Mouse (Mus musculus) neural tube, embryonic 14.5 days (tissue): ENCODE results near the gene Myd88. TPM values are rescaled to one million over a fixed set of nuclear protein-coding genes. Genes with fewer than 3 reads are reported as not detected.

Experiments
- ATAC-seq: fragments of 200-750 bp; cut with Nextera tagmentation; 2 replicates; pipeline ENCODE4 v1.8.0; 2017; ENCODE audit warnings: low read depth, mild to moderate bottlenecking, moderate TSS enrichment, moderate library complexity
- H3K27ac ChIP-seq: fragments of 300-500 bp; sonication (generic); 2 replicates; pipeline ENCODE4 v1.5.1; 2014; ENCODE audit warnings: low read depth, mild to moderate bottlenecking, control low read depth, low read length, moderate library complexity, mixed read lengths
- H3K27me3 ChIP-seq: fragments of 300-500 bp; sonication (generic); 2 replicates; pipeline ENCODE4 v1.6.1; 2014; ENCODE audit warnings: low read length; ENCODE audit not compliant: control insufficient read depth, insufficient read depth
- H3K36me3 ChIP-seq: fragments of 300-500 bp; sonication (generic); 2 replicates; pipeline ENCODE4 v1.6.1; 2014; ENCODE audit warnings: low read length, mixed read lengths; ENCODE audit not compliant: control insufficient read depth, insufficient read depth
- H3K4me1 ChIP-seq: fragments of 300-500 bp; sonication (generic); 2 replicates; pipeline ENCODE4 v1.6.1; 2014; ENCODE audit warnings: low read length; ENCODE audit not compliant: control insufficient read depth, insufficient read depth
- H3K4me2 ChIP-seq: fragments of 300-500 bp; sonication (generic); 2 replicates; pipeline ENCODE4 v1.6.1; 2014; ENCODE audit warnings: mild to moderate bottlenecking, low read depth, low read length, control low read depth
- H3K4me3 ChIP-seq: fragments of 300-500 bp; sonication (generic); 2 replicates; pipeline ENCODE4 v1.5.1; 2014; ENCODE audit warnings: low read depth, low read length, control low read depth, mixed read lengths
- H3K9ac ChIP-seq: fragments of 300-500 bp; sonication (generic); replicated peaks from 2 replicates; pipeline ENCODE4 v1.6.1; 2014; ENCODE audit warnings: low read depth, mild to moderate bottlenecking, control low read depth, low read length, mixed read lengths
- H3K9me3 ChIP-seq: fragments of 300-500 bp; sonication (generic); 2 replicates; pipeline ENCODE4 v1.6.1; 2016; ENCODE audit warnings: low read length; ENCODE audit not compliant: control insufficient read depth
- WGBS: fragments of 180-500 bp; shearing (Covaris S2); extraction: QIAGEN DNeasy Blood & Tissue Kit; methylation state at CpG from one replicate; pipeline ENCODE4 v1.1.7; 2014; 5-methylcytosine and 5-hydroxymethylcytosine counted together
- polyA plus RNA-seq: library from polyadenylated mRNA; unstranded; fragments of >200 nt; fragmentation: Nextera tagmentation; extraction: Ambion mirVana; gene quantifications from 2 replicates; pipeline ENCODE4 v1.2.1, GENCODE M21; 2014

Myd88 gene
- polyA plus RNA-seq, 1 experiment from 2014 or later = 2.8 TPM

DNA sequence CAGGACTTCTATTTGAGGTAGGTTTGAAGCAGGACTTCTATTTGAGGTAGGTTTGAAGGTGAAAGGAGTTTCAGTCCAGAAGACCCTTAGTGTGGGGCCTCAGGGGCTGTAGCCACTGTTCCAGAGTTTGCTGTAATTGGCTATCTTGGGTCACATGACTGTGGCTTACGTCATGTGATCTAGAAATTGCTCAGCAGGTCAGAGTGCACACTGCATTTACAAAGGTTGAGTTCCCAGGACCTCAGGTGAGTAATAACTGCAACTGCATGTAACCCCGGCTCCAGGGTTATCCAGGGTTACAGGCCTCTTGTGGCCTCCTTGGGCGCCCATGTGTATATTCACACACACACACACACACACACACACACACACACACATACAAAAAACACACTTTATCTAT lies 27.2 kb upstream of the Myd88 start:
- ATAC-seq = no peak
- 93% methylated on average over 3 of the region's 3 CpGs for WGBS
- no peaks in the 10 kb centered on the region for H3K36me3 ChIP-seq
- no peaks in the 10 kb centered on the region for H3K9me3 ChIP-seq
- no peak overlapping the region for H3K4me2 ChIP-seq
- no peak overlapping the region for H3K4me3 ChIP-seq
- no peak overlapping the region for H3K27ac ChIP-seq
- H3K9ac ChIP-seq = no peak overlapping the region
- no peaks in the 10 kb centered on the region for H3K4me1 ChIP-seq
- H3K27me3 ChIP-seq = no peaks in the 10 kb centered on the region

DNA sequence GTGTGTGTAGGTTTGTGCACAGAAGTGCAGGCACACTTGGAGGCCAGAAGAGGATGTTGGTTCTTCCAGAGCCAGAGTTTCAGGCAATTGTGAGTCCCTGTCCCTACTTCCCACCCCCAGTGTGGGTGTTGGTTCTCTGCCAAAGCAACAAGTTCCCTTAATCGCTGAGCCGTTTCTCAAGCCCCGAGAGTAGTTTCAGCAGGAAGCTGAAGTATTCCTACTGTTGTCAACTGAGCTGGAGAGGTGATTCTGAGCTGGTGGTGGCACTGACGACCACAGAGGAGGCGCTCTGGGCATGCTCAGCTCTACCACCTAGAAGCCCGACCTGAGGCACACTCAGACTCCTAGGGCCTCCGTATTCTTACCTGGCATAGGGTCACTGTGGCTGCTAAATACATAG lies 24.1 kb upstream of the Myd88 start, which contains the start of gene Slc22a14:
Gene Slc22a14, minus strand, starts transcription at position 270 of the 400 bp plus-strand sequence.
- ATAC-seq = no peak
- Histone ChIP-seq H3K27ac (no peak within 1 kb of the TSS), H3K36me3 (no peaks in the 10 kb centered on the region), H3K9me3 (no peaks in the 10 kb centered on the region), H3K9ac (no peak within 1 kb of the TSS), H3K27me3 (no peaks in the 10 kb centered on the region), H3K4me3 (no peak within 1 kb of the TSS), H3K4me1 (no peaks in the 10 kb centered on the region), H3K4me2 (no peak within 1 kb of the TSS)
- 70% methylated on average over 7 of the region's 7 CpGs for WGBS

DNA sequence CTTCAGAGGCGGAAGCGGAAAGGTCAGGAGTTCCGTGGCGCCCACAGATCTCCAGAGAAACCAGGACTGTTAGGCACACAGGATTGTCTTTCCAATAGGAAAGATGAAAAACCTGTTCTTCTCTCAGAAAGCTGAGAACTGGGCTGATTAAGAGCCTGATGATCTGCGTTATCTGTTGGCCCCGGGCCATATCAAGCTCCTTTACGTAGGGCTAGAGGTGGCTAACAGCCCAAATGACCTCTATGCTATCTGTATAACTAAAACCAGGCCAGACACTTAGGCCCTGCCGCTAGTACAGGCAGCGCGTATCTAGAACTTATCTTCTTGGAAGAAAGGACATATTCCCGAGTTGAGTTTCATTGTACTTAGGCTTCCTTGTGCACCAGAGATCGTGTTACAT lies 22.0 kb upstream of the Myd88 start:
- H3K4me2 ChIP-seq = no peak overlapping the region
- H3K27ac ChIP-seq = no peak overlapping the region
- no peak overlapping the region for H3K9ac ChIP-seq
- no peak overlapping the region for H3K4me3 ChIP-seq
- no peak for ATAC-seq
- no peaks in the 10 kb centered on the region for H3K9me3 ChIP-seq
- no peaks in the 10 kb centered on the region for H3K36me3 ChIP-seq
- H3K27me3 ChIP-seq = no peaks in the 10 kb centered on the region
- no peaks in the 10 kb centered on the region for H3K4me1 ChIP-seq
- WGBS = 93% methylated on average over 12 of the region's 12 CpGs

DNA sequence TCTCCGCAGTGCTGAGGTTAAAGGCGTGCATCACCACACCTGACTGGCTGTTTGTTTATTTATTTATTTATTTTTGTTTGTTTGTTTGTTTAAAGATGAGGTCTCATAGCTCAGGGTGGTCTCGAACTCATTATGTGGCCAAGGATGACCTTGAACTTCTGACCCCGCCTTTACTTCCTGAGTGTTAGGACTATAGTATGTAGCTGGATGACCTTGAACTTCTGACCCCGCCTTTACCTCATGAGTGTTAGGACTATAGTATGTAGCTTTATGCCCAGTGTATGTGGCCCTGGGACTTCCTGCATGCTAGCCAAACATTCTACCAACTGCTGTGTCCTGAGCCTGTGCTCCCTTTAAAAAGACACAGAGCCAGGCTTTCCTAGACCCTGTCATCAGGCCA lies 20.2 kb upstream of the Myd88 start:
- Histone ChIP-seq H3K9me3 (no peaks in the 10 kb centered on the region), H3K9ac (no peak overlapping the region), H3K4me3 (no peak overlapping the region), H3K27me3 (no peaks in the 10 kb centered on the region), H3K4me2 (no peak overlapping the region), H3K36me3 (no peaks in the 10 kb centered on the region), H3K4me1 (no peaks in the 10 kb centered on the region), H3K27ac (no peak overlapping the region)
- ATAC-seq = no peak
- WGBS = 94% methylated on average over 5 of the region's 5 CpGs

DNA sequence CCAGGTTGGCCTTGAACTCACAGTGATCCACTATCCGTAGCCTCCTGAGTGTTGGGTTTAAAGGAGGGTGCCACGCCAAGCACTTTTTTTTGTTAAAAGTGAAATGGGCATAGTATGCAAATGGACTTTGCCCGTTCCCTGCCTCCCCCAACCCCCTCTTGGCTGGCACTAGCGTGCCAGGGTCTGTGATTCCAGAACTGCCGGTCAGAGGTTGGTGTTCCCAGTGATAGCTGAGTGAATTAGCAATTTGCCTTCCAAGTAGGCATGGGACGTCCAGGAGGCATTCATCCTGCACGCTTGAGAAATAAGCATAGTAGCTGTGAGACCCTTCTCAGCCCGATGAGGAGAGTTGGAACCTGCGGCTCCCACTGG lies 16.8 kb upstream of the Myd88 start:
- Histone ChIP-seq H3K4me3 (peak overlapping the region; percentile 53), H3K4me1 (no peaks in the 10 kb centered on the region), H3K27ac (no peak overlapping the region), H3K4me2 (peak overlapping the region; percentile 86), H3K9ac (no peak overlapping the region), H3K27me3 (no peaks in the 10 kb centered on the region), H3K36me3 (no peaks in the 10 kb centered on the region), H3K9me3 (no peaks in the 10 kb centered on the region)
- ATAC-seq = no peak; the same call in 1 of the 2 replicates
- 39% methylated on average over 9 of the region's 9 CpGs for WGBS

DNA sequence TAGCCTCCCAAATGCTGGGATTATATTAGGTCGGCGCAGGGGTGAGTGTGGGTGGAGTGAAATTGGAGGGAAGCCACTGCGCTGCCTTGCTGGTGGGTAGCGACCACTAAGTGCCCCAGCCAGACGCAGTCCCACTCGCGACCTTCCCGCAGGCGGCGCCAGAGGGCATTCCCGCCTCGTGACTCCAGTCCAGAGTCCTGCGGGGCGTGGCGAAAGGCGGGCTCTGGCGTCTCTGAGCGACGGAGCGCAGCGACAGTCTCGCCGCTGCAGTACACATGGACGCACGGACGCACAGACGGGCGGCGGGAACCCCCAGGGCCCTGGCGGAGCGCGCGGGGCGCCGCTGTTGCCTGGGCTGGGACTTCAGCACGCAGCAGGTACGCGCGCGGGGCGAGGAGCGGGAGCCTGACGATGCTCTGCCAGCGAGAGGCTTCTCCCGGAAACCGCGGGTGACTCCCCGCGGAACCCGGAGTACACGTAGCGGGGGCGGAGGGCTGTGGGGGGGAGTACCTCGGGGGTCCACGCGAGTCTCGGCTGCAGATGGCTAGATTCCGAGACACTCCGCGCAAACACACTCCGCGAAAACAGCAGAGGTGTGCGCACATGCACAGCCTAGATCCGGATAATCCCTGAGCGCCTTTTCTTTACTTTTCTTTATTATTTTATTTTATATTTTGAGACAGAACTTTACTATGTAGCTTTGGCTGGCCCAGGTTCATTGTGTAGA lies 16.3 kb upstream of the Myd88 start, which contains the start of gene Xylb:
Gene Xylb, plus strand, starts transcription at position 51 of the 727 bp plus-strand sequence.
- peak within 1 kb of the TSS; percentile 86 for H3K4me2 ChIP-seq
- ATAC-seq = peak; percentile 91
- no peaks in the 10 kb centered on the region for H3K36me3 ChIP-seq
- peak within 1 kb of the TSS; percentile 53 for H3K4me3 ChIP-seq
- no peak within 1 kb of the TSS for H3K27ac ChIP-seq
- no peaks in the 10 kb centered on the region for H3K4me1 ChIP-seq
- 4% methylated on average over 65 of the region's 65 CpGs for WGBS
- no peaks in the 10 kb centered on the region for H3K27me3 ChIP-seq
- peak within 1 kb of the TSS; percentile 46 for H3K9ac ChIP-seq
- H3K9me3 ChIP-seq = no peaks in the 10 kb centered on the region

DNA sequence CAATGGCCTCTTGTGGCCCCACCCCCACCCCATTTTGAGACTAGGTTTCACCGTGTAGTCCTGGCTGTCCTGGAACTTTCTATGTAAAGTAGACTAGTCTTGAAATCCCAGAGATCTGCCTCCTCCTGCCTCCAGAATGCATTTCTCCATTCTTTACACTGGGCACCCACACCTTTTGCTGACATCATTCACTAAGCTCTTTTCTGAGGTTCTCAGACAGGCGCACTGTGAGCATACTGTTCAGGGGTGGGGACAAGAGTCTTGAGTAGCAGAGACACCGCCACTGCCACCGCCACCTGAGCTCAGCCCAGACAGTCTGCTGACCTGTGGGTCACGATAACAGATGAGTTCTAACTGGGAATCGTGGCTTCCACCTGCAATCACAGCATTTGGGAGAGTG lies 14.7 kb upstream of the Myd88 start:
- Histone ChIP-seq H3K36me3 (peaks cover 6% of the 10 kb centered on the region; the same call in 1 of the 2 replicates), H3K9ac (no peak overlapping the region), H3K4me2 (no peak overlapping the region), H3K4me1 (no peaks in the 10 kb centered on the region), H3K4me3 (no peak overlapping the region), H3K9me3 (no peaks in the 10 kb centered on the region), H3K27ac (no peak overlapping the region), H3K27me3 (no peaks in the 10 kb centered on the region)
- WGBS = 84% methylated on average over 6 of the region's 6 CpGs
- no peak for ATAC-seq

DNA sequence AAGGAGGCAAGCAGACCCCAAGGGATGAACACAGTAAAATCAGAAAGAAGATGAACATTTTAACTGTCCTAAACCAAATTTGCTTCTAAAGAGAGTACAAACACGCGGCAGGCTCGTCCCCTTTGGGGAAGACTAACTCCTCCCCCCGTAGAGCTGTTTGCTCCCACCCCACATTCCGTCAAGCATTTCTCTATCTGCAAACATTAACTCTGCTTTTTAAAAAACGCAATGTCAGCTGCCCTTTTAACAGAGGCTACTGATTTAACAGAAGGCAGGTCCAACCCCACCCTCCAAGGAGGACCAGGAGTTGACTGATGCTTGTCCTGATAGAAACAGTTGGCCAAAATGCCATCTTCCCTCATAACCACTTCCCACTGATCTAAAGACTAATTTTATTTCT lies 12.7 kb upstream of the Myd88 start:
- 84% methylated on average over 6 of the region's 6 CpGs for WGBS
- Histone ChIP-seq H3K4me2 (no peak overlapping the region), H3K36me3 (peaks cover 14% of the 10 kb centered on the region), H3K9ac (no peak overlapping the region), H3K9me3 (no peaks in the 10 kb centered on the region), H3K4me3 (no peak overlapping the region), H3K4me1 (no peaks in the 10 kb centered on the region), H3K27ac (no peak overlapping the region), H3K27me3 (no peaks in the 10 kb centered on the region)
- no peak for ATAC-seq

DNA sequence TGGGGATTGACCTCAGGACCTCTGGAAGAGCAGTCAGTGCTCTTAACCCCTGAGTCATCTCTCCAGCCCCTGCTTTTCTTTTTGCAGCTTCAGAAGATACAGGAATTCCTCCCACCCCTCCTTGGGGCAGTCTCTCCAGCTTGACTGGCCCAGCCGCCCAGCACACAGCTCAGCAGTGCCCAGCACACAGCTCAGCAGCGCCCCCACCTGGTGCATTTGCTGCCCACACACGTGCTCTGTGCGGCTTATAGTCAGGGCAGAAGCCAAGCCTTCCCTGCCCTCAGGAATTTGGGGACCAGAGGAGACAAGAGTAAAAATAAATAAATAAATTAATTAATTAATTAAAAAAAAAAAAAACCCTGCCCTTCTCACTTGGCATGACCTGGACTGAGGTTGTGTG lies 10.8 kb upstream of the Myd88 start:
- H3K27ac ChIP-seq = no peak overlapping the region
- no peak overlapping the region for H3K4me3 ChIP-seq
- no peak overlapping the region for H3K9ac ChIP-seq
- H3K36me3 ChIP-seq = peaks cover 29% of the 10 kb centered on the region
- H3K4me2 ChIP-seq = no peak overlapping the region
- no peaks in the 10 kb centered on the region for H3K9me3 ChIP-seq
- H3K27me3 ChIP-seq = no peaks in the 10 kb centered on the region
- no peaks in the 10 kb centered on the region for H3K4me1 ChIP-seq
- peak; percentile 66; the same call in 1 of the 2 replicates for ATAC-seq
- 24% methylated on average over 4 of the region's 4 CpGs for WGBS
